Mouse (Mus musculus): ENCODE results near the gene Ddx3y.

- TF ChIP-seq CTCF (IDR thresholded peaks at IDR 0.05; ENCODE audit: low read depth, low read length), result no peak
- TF ChIP-seq POLR2A (IDR thresholded peaks at IDR 0.05; ENCODE audit: borderline replicate concordance, low read depth, low read length), result no peak
Measured at GRCm38 (mm10) chrY:1244421-1244820, 42.0 kb downstream of the Ddx3y start.
